Mouse (Mus musculus) liver, embryonic 12.5 days (tissue): Measurements from ENCODE around the gene Wdr81. TPM values are rescaled to one million over a fixed set of nuclear protein-coding genes. Genes with fewer than 3 reads are reported as not detected.
"Not testable (repeated sequence)": the region's sequence is repeated elsewhere in the genome, so short reads cannot be mapped to it uniquely, and the experiment has no call there.

Experiments
- ATAC-seq: fragments of 200-750 bp; cut with Nextera tagmentation; 2 replicates; pipeline ENCODE4 v1.8.0; 2017; ENCODE audit warnings: moderate number of reproducible peaks, mild to moderate bottlenecking, moderate library complexity
- H3K27ac ChIP-seq: fragments of 300-500 bp; sonication (generic); 2 replicates; pipeline ENCODE4 v1.5.1; 2016; ENCODE audit warnings: mild to moderate bottlenecking
- H3K27me3 ChIP-seq: fragments of 300-500 bp; sonication (generic); replicated peaks from 2 replicates; pipeline ENCODE4 v1.6.1; 2016; ENCODE audit warnings: mild to moderate bottlenecking, moderate library complexity
- H3K36me3 ChIP-seq: fragments of 300-500 bp; sonication (generic); 2 replicates; pipeline ENCODE4 v1.6.1; 2016; ENCODE audit warnings: mild to moderate bottlenecking, moderate library complexity
- H3K4me1 ChIP-seq: fragments of 300-500 bp; sonication (generic); 2 replicates; pipeline ENCODE4 v1.6.1; 2016
- H3K4me2 ChIP-seq: fragments of 300-500 bp; sonication (generic); 2 replicates; pipeline ENCODE4 v1.6.1; 2016; ENCODE audit warnings: mild to moderate bottlenecking, moderate library complexity
- H3K4me3 ChIP-seq: fragments of 300-500 bp; sonication (generic); 2 replicates; pipeline ENCODE4 v1.5.1; 2016; ENCODE audit warnings: mild to moderate bottlenecking, moderate library complexity
- H3K9ac ChIP-seq: fragments of 300-500 bp; sonication (generic); 2 replicates; pipeline ENCODE4 v1.6.1; 2016; ENCODE audit warnings: mild to moderate bottlenecking, moderate library complexity
- H3K9me3 ChIP-seq: fragments of 300-500 bp; sonication (generic); replicated peaks from 2 replicates; pipeline ENCODE4 v1.6.1; 2016; ENCODE audit warnings: mild to moderate bottlenecking, moderate library complexity
- WGBS: fragments of 180-500 bp; shearing (Covaris S2); methylation state at CpG from one replicate; pipeline ENCODE4 v1.1.7; 2016; ENCODE audit not compliant: insufficient replicate concordance; 5-methylcytosine and 5-hydroxymethylcytosine counted together
- polyA plus RNA-seq: library from polyadenylated mRNA; unstranded; fragments of >200 nt; fragmentation: Nextera tagmentation; extraction: Ambion mirVana; gene quantifications from 2 replicates; pipeline ENCODE4 v1.2.1, GENCODE M21; 2016

The Wdr81 gene
- polyA plus RNA-seq, 1 experiment from 2014 or later, result 25.0 TPM

DNA sequence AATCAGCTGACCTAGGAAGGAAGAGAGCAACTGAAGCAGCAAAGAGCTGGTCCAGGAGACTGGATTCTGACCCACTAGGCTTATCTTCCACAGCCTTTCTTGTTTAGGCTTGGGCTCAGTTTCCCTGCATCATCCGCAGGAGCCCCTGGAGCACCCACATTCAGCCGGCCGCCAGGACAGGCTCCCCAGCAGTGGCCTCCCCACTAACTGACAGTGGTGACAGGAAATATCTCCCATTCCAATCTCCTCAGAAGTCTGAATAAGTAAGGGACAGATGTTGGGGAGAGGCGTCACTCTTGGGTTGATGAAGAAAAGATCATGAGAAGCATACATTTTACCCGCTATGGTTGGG lies 5.2 kb upstream of the Wdr81 start:
- 9% methylated on average over 5 of the region's 5 CpGs for WGBS
- Histone ChIP-seq H3K4me3 (peak overlapping the region; percentile 86), H3K9ac (peak overlapping the region; percentile 60), H3K4me2 (peak overlapping the region; percentile 94), H3K27ac (peak overlapping the region; percentile 99), H3K36me3 (peaks cover 16% of the 10 kb centered on the region), H3K27me3 (no peaks in the 10 kb centered on the region), H3K9me3 (no peaks in the 10 kb centered on the region), H3K4me1 (peaks cover 83% of the 10 kb centered on the region)
- ATAC-seq, result no peak

DNA sequence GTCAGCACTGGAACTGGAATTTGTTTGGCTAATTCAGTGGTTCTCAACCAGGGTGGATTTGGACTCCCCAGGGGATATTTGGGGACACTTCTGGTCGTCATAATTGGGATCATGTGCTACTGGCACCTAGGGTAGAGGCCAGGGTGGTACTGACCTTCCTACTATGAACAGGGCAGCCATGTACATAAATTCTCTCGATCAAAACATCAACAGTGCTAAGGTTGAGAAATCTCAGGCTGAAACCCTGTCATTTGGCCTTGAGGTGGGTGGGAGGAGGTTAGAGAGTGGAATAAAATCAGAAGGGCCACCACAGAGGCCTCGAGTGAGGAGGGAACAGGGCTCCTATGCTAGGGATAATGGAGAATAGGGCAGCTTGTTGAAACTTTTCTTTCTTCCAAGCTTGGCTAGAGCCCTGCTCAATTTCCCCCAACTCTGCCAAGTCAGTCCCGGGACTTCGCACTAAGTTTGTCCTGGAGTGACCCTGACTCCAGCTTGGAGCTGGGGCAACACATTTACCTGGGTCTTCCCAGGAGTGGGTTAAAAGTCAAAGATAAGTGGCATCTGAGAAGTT lies 4.7 kb upstream of the Wdr81 start:
- H3K36me3 ChIP-seq, result peaks cover 11% of the 10 kb centered on the region
- H3K27me3 ChIP-seq, result no peaks in the 10 kb centered on the region
- H3K4me1 ChIP-seq, result peaks cover 82% of the 10 kb centered on the region
- peak overlapping the region; percentile 99 for H3K27ac ChIP-seq
- peak overlapping the region; percentile 86 for H3K4me3 ChIP-seq
- H3K4me2 ChIP-seq, result peak overlapping the region; percentile 94
- H3K9ac ChIP-seq, result peak overlapping the region; percentile 60
- no peak for ATAC-seq
- WGBS, result 61% methylated on average over 5 of the region's 5 CpGs
- H3K9me3 ChIP-seq, result no peaks in the 10 kb centered on the region

DNA sequence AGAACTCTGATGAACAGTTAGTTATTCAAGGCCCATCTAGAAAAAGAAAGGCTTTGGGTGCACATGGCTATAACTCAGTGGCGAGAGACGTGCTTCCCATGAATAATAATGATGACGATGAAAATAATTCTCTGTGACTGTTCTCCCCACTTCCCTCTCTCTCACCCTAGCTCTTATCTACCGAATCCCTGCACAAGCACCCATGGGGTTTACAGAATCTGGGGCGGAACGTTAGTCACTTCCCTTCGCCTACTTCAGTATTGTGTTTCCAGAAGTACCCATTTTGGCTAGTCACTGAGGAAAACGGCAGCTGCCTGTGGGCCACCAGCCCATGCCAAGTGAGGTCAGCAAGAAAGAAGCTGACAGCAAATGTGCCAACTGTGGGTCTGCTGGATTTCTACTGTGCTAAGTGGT lies 4.1 kb upstream of the Wdr81 start:
- Histone ChIP-seq H3K9ac (peak overlapping the region; percentile 60; the same call in 1 of the 2 replicates), H3K9me3 (no peaks in the 10 kb centered on the region), H3K4me2 (peak overlapping the region; percentile 94), H3K27me3 (no peaks in the 10 kb centered on the region), H3K27ac (peak overlapping the region; percentile 99), H3K36me3 (peaks cover 5% of the 10 kb centered on the region), H3K4me3 (no peak overlapping the region), H3K4me1 (peaks cover 82% of the 10 kb centered on the region)
- no peak for ATAC-seq
- WGBS, result 22% methylated on average over 8 of the region's 8 CpGs

DNA sequence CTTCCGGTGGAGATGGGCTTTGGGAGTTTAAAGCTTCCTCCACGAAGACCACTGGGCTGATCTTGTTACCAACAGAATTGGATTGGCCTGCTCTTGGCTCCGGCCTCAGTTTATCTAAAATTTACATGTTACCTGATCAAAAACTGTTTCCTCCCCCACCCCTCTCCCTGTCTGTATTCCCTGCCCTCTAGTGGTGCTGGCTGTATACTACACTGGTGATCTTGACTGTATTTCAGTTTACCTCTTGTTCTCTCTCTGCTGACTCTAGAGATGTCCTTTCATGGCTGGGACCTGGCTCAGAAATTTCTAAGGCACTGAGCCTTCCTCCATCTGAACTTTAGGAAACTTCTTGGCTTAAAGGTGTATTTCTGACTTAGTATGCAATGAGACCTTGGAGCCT lies 3.7 kb upstream of the Wdr81 start:
- Histone ChIP-seq H3K36me3 (peaks cover 2% of the 10 kb centered on the region), H3K9me3 (no peaks in the 10 kb centered on the region), H3K27ac (peak overlapping the region; percentile 99), H3K4me1 (peaks cover 82% of the 10 kb centered on the region), H3K27me3 (no peaks in the 10 kb centered on the region), H3K4me2 (peak overlapping the region; percentile 36), H3K4me3 (no peak overlapping the region), H3K9ac (no peak overlapping the region)
- 14% methylated on average over 3 of the region's 3 CpGs for WGBS
- ATAC-seq, result no peak

DNA sequence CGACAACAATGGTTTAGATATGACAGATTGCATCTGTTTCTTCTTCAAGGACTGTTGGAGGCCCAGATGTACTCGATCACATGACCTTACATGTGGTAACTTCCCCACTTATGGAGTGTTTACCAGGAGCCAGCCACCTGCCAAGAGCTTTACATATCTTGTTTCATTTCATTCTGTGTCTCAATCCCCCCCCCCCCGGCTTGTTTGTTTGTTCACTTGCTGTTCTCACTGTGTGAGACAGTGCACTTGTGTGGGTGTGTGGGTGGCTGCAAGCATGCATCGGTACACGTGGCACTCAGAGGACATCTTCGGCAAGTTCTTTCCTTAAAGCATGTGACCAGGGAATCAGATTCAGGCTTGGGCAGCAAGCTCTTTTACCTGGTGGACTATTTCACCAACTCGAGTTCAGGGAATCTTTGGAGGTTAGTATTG lies 1.9 kb upstream of the Wdr81 start:
- no peak overlapping the region for H3K27ac ChIP-seq
- peaks cover 86% of the 10 kb centered on the region for H3K4me1 ChIP-seq
- no peaks in the 10 kb centered on the region for H3K27me3 ChIP-seq
- no peak overlapping the region for H3K4me3 ChIP-seq
- H3K9ac ChIP-seq, result no peak overlapping the region
- no peaks in the 10 kb centered on the region for H3K9me3 ChIP-seq
- peaks cover 18% of the 10 kb centered on the region for H3K36me3 ChIP-seq
- H3K4me2 ChIP-seq, result no peak overlapping the region
- ATAC-seq, result no peak
- 74% methylated on average over 7 of the region's 7 CpGs for WGBS

DNA sequence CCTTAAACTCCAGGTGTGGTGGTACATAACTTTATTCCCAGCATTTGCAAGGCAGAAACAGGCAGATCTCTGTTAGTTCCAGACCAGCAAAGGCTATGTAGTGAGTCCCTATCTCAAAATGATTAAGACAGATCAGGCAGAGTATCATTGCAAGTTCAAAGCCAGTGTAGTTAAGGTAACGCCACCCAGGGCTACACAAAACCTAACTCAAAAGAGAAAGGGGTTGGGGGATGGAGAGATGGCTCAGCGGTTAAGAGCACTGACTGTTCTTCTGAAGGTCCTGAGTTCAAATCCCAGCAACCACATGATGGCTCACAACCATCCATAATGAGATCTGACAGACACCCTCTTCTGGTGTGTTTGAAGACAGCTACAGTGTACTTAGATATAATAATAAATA lies 1.5 kb upstream of the Wdr81 start:
- H3K27ac ChIP-seq, H3K9me3 ChIP-seq, H3K9ac ChIP-seq, ATAC-seq, H3K27me3 ChIP-seq, H3K4me2 ChIP-seq, H3K4me3 ChIP-seq: not testable (repeated sequence)
- Histone ChIP-seq H3K36me3 (peaks cover 23% of the 10 kb centered on the region), H3K4me1 (peaks cover 91% of the 10 kb centered on the region)
- WGBS, result 78% methylated on average over 2 of the region's 2 CpGs

DNA sequence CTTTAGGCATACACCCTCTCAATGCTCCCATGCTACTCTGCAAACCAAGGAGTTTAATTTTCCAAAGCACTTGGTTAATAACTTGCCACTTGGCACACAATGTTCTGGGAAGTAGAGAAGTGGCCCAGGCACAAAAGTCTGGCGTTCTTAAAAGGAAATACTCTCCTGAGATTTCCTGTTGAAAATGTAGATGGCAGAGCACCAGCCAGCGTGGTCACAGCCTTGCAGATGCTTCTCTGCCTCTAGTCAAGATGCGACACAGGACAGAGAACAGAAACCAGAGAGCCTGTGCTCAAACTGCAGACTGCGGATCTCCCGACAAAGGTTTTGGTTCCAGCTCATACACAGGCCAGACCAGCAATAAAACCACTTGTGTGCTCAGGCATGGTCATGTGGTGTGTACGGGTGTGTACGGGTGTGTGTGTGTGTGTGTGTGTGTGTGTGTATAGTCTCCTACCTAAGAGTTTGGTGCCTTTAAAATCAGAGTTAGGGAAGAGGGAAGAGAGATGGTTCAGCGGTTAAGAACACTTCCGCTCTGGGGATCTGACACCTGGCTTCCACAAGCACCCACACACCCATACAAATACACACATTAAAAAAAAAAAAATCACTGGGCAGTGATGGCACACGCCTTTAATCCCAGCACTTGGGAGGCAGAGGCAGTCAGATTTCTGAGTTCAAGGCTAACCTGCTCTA lies 672 bp upstream of the Wdr81 start:
- H3K4me2 ChIP-seq, result peak overlapping the region; percentile 100
- H3K9ac ChIP-seq, result peak overlapping the region; percentile 85
- H3K4me1 ChIP-seq, result peaks cover 93% of the 10 kb centered on the region
- peak overlapping the region; percentile 66 for H3K27ac ChIP-seq
- no peaks in the 10 kb centered on the region for H3K9me3 ChIP-seq
- no peaks in the 10 kb centered on the region for H3K27me3 ChIP-seq
- peak overlapping the region; percentile 73; the same call in 1 of the 2 replicates for H3K4me3 ChIP-seq
- peaks cover 28% of the 10 kb centered on the region for H3K36me3 ChIP-seq
- 72% methylated on average over 10 of the region's 10 CpGs for WGBS
- no peak for ATAC-seq

DNA sequence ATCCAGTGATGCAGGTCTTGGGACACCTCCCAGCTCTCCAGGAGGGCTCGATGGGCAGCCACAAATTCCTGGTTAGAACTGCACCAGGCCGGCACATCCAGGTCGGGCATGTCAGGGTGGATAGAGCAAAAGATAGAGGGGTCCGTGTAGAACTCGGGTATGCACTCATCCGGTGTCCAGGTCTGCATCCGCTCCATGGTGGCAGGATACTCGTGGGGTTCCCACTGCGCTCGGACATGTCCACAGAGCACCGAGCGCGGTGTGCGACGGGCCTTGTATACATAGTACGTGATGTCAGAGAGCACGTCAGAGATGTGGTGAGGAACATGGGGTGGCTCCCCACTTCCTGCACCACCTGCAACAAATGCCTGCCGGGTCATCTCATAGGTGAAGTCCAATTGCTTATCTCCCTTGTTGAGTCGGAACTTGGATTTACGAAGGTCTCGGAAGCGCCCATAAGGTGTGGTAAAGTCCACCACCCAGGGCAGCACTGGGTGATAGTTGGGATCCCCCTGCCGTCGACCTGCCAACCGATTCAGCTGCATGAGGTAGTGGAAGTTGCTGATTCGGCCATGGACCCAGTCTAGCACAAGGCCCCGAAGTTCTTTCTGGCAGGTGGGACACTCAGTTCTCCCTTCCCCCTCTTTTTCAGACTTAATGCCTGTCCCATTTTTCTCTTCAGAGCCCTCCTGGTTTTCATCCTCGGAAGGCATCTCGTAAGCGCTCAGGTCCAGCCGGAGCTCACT lies 1.5 kb downstream of the Wdr81 start:
- H3K4me1 ChIP-seq, result peaks cover 92% of the 10 kb centered on the region
- peak overlapping the region; percentile 100 for H3K4me2 ChIP-seq
- 86% methylated on average over 31 of the region's 31 CpGs for WGBS
- peak overlapping the region; percentile 73 for H3K4me3 ChIP-seq
- peak overlapping the region; percentile 99 for H3K27ac ChIP-seq
- no peak for ATAC-seq
- no peaks in the 10 kb centered on the region for H3K27me3 ChIP-seq
- no peaks in the 10 kb centered on the region for H3K9me3 ChIP-seq
- peak overlapping the region; percentile 85; the same call in 1 of the 2 replicates for H3K9ac ChIP-seq
- H3K36me3 ChIP-seq, result peaks cover 46% of the 10 kb centered on the region

DNA sequence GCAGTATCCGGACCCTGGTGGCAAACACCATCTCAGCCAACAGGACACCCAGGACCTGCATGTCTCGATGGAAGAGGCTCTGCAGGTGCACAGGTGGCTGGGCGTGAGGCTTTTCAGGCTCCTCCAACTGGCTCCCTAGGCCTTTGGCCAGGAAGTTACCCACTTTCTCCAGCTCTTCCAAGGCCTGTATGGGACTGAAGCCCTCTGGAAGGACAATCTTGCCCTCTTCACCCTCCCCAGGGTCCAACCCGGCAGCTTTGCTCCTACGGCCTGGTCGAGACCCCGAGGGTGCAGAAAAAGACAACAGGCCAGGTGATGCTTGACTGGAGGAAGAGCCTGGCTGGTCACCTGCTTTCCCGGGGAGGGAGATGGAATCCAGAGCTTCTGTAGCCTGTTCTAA lies 2.4 kb downstream of the Wdr81 start:
- Histone ChIP-seq H3K4me1 (peaks cover 93% of the 10 kb centered on the region), H3K27me3 (no peaks in the 10 kb centered on the region), H3K9ac (peak overlapping the region; percentile 79; the same call in 1 of the 2 replicates), H3K9me3 (no peaks in the 10 kb centered on the region), H3K27ac (peak overlapping the region; percentile 99), H3K36me3 (peaks cover 55% of the 10 kb centered on the region), H3K4me2 (peak overlapping the region; percentile 83), H3K4me3 (no peak overlapping the region)
- 84% methylated on average over 8 of the region's 8 CpGs for WGBS
- no peak for ATAC-seq

DNA sequence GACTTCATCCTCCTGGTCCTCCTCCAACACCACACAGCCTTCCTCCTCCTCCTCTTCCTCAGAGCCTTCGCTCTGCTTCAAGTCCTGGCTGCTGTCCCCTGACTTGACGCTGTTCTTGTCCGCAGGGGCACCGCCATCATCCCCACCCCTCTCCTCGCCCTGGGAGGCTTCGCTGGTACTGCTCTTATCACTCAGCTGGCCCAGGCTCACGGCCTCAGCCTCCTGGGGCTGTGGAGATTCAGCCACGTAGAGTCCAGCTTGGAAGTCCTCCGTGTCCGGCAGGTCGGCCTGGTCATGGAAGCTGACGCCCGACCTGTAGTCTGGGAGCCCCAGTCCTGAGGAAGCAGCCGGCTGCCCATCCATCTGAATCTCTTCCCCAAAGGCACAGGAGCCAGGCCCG lies 3.6 kb downstream of the Wdr81 start:
- Histone ChIP-seq H3K36me3 (peaks cover 67% of the 10 kb centered on the region), H3K4me1 (peaks cover 88% of the 10 kb centered on the region), H3K27ac (peak overlapping the region; percentile 99), H3K9ac (peak overlapping the region; percentile 79), H3K4me3 (peak overlapping the region; percentile 58), H3K4me2 (peak overlapping the region; percentile 83), H3K27me3 (no peaks in the 10 kb centered on the region), H3K9me3 (no peaks in the 10 kb centered on the region)
- WGBS, result 43% methylated on average over 15 of the region's 15 CpGs
- peak; percentile 42; the same call in 1 of the 2 replicates for ATAC-seq

DNA sequence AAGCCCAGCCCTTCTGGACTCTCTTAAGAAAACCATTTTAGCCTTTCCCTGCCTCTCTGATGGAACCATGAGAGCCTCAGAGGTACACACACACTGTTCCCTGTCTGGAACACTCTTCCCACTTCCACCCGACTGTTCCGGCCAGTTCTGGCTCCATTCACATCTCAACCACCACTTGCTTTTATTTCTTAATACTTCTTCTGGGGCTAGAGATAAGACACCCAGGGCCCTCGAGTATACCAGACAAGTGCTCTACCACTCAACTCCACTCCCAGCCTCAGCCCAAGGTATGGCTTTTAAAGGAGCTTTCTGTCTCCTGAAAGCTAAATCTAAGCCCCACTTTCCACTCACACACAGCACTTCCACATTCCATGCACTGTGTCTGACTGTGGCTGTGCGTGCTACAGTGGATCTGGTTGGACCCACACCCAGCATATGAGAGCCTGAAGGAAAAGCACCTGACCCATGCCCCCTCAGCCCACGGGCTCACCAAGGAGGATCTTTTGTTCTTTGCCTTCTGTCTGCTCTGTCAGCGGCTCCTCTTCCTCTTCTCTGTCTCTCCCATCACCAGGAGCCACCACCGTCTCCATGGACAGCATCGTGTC lies 4.1 kb downstream of the Wdr81 start:
- H3K4me2 ChIP-seq, result peak overlapping the region; percentile 83

More for the DNA sequence above, 4.1 kb downstream of the Wdr81 start:
- Histone ChIP-seq H3K9ac (peak overlapping the region; percentile 79), H3K36me3 (peaks cover 72% of the 10 kb centered on the region), H3K4me1 (peaks cover 87% of the 10 kb centered on the region), H3K27ac (peak overlapping the region; percentile 99), H3K9me3 (no peaks in the 10 kb centered on the region), H3K27me3 (no peaks in the 10 kb centered on the region), H3K4me3 (peak overlapping the region; percentile 58)
- 37% methylated on average over 8 of the region's 8 CpGs for WGBS
- peak; percentile 73 for ATAC-seq
